Mouse (Mus musculus): ENCODE measurements around the gene Elmo1. TPM values are rescaled to one million over a fixed set of nuclear protein-coding genes. Genes with fewer than 3 reads are reported as not detected.

Gene Elmo1
- polyA plus RNA-seq, 1 experiment, result 16.1 TPM

GRCm38 (mm10) chr13:20385423-20385822 lies 295.0 kb downstream of the Elmo1 start:
- Histone ChIP-seq H3K9me3 (replicated peaks; ENCODE audit: control insufficient read depth, insufficient read depth, low read length, poor library complexity, severe bottlenecking) (0 out of 2 replicates have a peak, but pooled peaks cover 4% of the 10 kb centered on the region), H3K27me3 (ENCODE audit: control insufficient read depth, insufficient read depth, low read length, poor library complexity, severe bottlenecking) (no peaks in the 10 kb centered on the region), H3K27ac (ENCODE audit: insufficient read depth, low read length) (peak overlapping the region; percentile 83), H3K36me3 (ENCODE audit: control insufficient read depth, insufficient read depth, low read length, poor library complexity, severe bottlenecking) (no peaks in the 10 kb centered on the region), H3K9ac (ENCODE audit: low read depth, poor library complexity, severe bottlenecking) (no peak overlapping the region), H3K4me3 (ENCODE audit: low read depth, low read length) (no peak overlapping the region), H3K4me1 (ENCODE audit: control insufficient read depth, insufficient read depth, low read length) (peaks cover 6% of the 10 kb centered on the region)
- peak; percentile 77; the same call in 1 of the 2 replicates for TF ChIP-seq EP300 (IDR thresholded peaks at IDR 0.05; ENCODE audit: insufficient read depth, low read depth, low read length)
- TF ChIP-seq CTCF (IDR thresholded peaks at IDR 0.05; ENCODE audit: low read depth, low read length), result no peak

GRCm38 (mm10) chr13:20386462-20387141 lies 296.2 kb downstream of the Elmo1 start:
- 0 out of 2 replicates have a peak, but pooled peaks cover 4% of the 10 kb centered on the region for H3K9me3 ChIP-seq (replicated peaks; ENCODE audit: control insufficient read depth, insufficient read depth, low read length, poor library complexity, severe bottlenecking)
- TF ChIP-seq CTCF (IDR thresholded peaks at IDR 0.05; ENCODE audit: low read depth, low read length) (no peak), POLR2A (IDR thresholded peaks at IDR 0.05; ENCODE audit: insufficient read depth, low read length) (no peak), EP300 (IDR thresholded peaks at IDR 0.05; ENCODE audit: insufficient read depth, low read depth, low read length) (peak; percentile 84; the same call in 1 of the 2 replicates)
- peak overlapping the region; percentile 83 for H3K27ac ChIP-seq (ENCODE audit: insufficient read depth, low read length)
- H3K9ac ChIP-seq (ENCODE audit: low read depth, poor library complexity, severe bottlenecking), result 0 out of 2 replicates have a peak overlapping the region, but pooled peaks have one; percentile 35
- no peaks in the 10 kb centered on the region for H3K36me3 ChIP-seq (ENCODE audit: control insufficient read depth, insufficient read depth, low read length, poor library complexity, severe bottlenecking)
- H3K4me1 ChIP-seq (ENCODE audit: control insufficient read depth, insufficient read depth, low read length), result peaks cover 8% of the 10 kb centered on the region
- no peak overlapping the region for H3K4me3 ChIP-seq (ENCODE audit: low read depth, low read length)
- no peaks in the 10 kb centered on the region for H3K27me3 ChIP-seq (ENCODE audit: control insufficient read depth, insufficient read depth, low read length, poor library complexity, severe bottlenecking)

GRCm38 (mm10) chr13:20392824-20393598 lies 302.6 kb downstream of the Elmo1 start:
- TF ChIP-seq EP300 (IDR thresholded peaks at IDR 0.05; ENCODE audit: insufficient read depth, low read depth, low read length) (no peak), CTCF (IDR thresholded peaks at IDR 0.05; ENCODE audit: low read depth, low read length) (no peak), POLR2A (IDR thresholded peaks at IDR 0.05; ENCODE audit: insufficient read depth, low read length) (no peak)

DNA sequence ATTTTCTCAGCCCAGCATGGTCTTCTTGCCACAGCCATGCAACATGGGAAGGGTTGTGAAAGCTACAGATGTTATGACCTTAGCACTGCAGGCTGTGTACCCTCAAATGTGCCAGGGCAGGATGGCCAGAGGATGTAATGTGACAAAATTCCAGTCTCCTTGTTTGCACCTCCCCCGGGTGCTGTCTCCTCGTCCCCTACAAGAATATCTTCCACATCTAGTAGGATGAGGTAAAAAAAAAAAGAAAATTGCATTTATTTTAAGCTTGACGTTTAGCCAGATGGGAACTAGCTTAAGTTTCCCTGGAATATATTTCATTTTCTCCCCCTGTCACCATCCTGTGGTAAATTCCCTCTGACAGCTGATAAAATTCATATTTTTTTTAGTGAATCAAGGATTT lies 307.3 kb downstream of the Elmo1 start:
- Histone ChIP-seq H3K27me3 (ENCODE audit: control insufficient read depth, insufficient read depth, low read length, poor library complexity, severe bottlenecking) (no peaks in the 10 kb centered on the region), H3K9me3 (replicated peaks; ENCODE audit: control insufficient read depth, insufficient read depth, low read length, poor library complexity, severe bottlenecking) (no peaks in the 10 kb centered on the region), H3K27ac (ENCODE audit: insufficient read depth, low read length) (no peak overlapping the region), H3K4me3 (ENCODE audit: low read depth, low read length) (no peak overlapping the region), H3K9ac (ENCODE audit: low read depth, poor library complexity, severe bottlenecking) (no peak overlapping the region), H3K36me3 (ENCODE audit: control insufficient read depth, insufficient read depth, low read length, poor library complexity, severe bottlenecking) (no peaks in the 10 kb centered on the region), H3K4me1 (ENCODE audit: control insufficient read depth, insufficient read depth, low read length) (no peaks in the 10 kb centered on the region)
- TF ChIP-seq CTCF (IDR thresholded peaks at IDR 0.05; ENCODE audit: low read depth, low read length) (no peak), EP300 (IDR thresholded peaks at IDR 0.05; ENCODE audit: insufficient read depth, low read depth, low read length) (no peak), POLR2A (IDR thresholded peaks at IDR 0.05; ENCODE audit: insufficient read depth, low read length) (no peak)

More at GRCm38 (mm10) chr13:20392824-20393598, 302.6 kb downstream of the Elmo1 start:
- Histone ChIP-seq H3K27ac (ENCODE audit: insufficient read depth, low read length) (no peak overlapping the region), H3K27me3 (ENCODE audit: control insufficient read depth, insufficient read depth, low read length, poor library complexity, severe bottlenecking) (no peaks in the 10 kb centered on the region), H3K4me3 (ENCODE audit: low read depth, low read length) (no peak overlapping the region), H3K4me1 (ENCODE audit: control insufficient read depth, insufficient read depth, low read length) (peaks cover 5% of the 10 kb centered on the region), H3K9me3 (replicated peaks; ENCODE audit: control insufficient read depth, insufficient read depth, low read length, poor library complexity, severe bottlenecking) (no peaks in the 10 kb centered on the region), H3K36me3 (ENCODE audit: control insufficient read depth, insufficient read depth, low read length, poor library complexity, severe bottlenecking) (no peaks in the 10 kb centered on the region), H3K9ac (ENCODE audit: low read depth, poor library complexity, severe bottlenecking) (no peak overlapping the region)

DNA sequence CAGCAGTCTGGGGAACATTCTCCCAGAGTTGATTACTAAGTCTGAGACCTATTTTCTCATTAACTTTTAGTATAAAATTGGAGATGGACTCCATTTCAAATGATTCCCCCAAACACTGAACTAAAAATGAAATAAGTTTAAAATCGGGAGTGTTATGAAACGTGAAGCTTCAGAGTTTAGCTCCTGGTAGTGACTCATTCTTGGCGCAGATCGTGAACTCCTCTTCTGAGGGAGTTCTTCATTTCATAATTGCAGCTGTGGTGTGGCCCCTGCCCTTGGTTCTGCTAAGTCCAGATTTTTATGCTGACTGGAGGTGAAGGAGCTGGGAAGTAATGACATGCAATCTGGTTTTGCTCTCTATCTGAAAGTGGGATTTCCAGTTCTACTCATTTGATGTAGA lies 307.9 kb downstream of the Elmo1 start:
- TF ChIP-seq POLR2A (IDR thresholded peaks at IDR 0.05; ENCODE audit: insufficient read depth, low read length) (no peak), EP300 (IDR thresholded peaks at IDR 0.05; ENCODE audit: insufficient read depth, low read depth, low read length) (no peak), CTCF (IDR thresholded peaks at IDR 0.05; ENCODE audit: low read depth, low read length) (no peak)
- Histone ChIP-seq H3K36me3 (ENCODE audit: control insufficient read depth, insufficient read depth, low read length, poor library complexity, severe bottlenecking) (no peaks in the 10 kb centered on the region), H3K27me3 (ENCODE audit: control insufficient read depth, insufficient read depth, low read length, poor library complexity, severe bottlenecking) (no peaks in the 10 kb centered on the region), H3K4me3 (ENCODE audit: low read depth, low read length) (no peak overlapping the region), H3K9ac (ENCODE audit: low read depth, poor library complexity, severe bottlenecking) (no peak overlapping the region), H3K27ac (ENCODE audit: insufficient read depth, low read length) (no peak overlapping the region), H3K4me1 (ENCODE audit: control insufficient read depth, insufficient read depth, low read length) (no peaks in the 10 kb centered on the region), H3K9me3 (replicated peaks; ENCODE audit: control insufficient read depth, insufficient read depth, low read length, poor library complexity, severe bottlenecking) (no peaks in the 10 kb centered on the region)

DNA sequence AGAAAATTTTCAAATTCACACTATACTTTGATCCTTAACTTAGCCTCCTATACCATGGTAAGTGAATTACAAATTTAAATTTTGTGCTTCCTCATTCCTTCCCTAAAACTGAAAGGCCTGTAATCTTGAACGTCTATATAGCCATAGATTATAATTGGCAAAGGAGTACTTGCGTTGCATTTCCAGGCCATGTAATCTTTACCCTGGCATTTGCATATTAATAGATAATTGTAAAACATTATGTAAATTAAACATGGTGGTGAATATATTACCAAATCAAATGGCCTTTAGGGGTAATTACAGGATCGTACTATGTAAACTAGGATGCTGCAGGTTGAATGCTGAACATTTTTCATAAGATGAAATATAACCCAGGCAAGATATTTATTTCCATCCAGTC lies 314.1 kb downstream of the Elmo1 start:
- no peak for TF ChIP-seq POLR2A (IDR thresholded peaks at IDR 0.05; ENCODE audit: insufficient read depth, low read length)
- TF ChIP-seq EP300 (IDR thresholded peaks at IDR 0.05; ENCODE audit: insufficient read depth, low read depth, low read length), result no peak
- no peak for TF ChIP-seq CTCF (IDR thresholded peaks at IDR 0.05; ENCODE audit: low read depth, low read length)
- H3K9ac ChIP-seq (ENCODE audit: low read depth, poor library complexity, severe bottlenecking), result no peak overlapping the region
- no peaks in the 10 kb centered on the region for H3K4me1 ChIP-seq (ENCODE audit: control insufficient read depth, insufficient read depth, low read length)
- no peak overlapping the region for H3K27ac ChIP-seq (ENCODE audit: insufficient read depth, low read length)
- H3K9me3 ChIP-seq (replicated peaks; ENCODE audit: control insufficient read depth, insufficient read depth, low read length, poor library complexity, severe bottlenecking), result no peaks in the 10 kb centered on the region
- H3K27me3 ChIP-seq (ENCODE audit: control insufficient read depth, insufficient read depth, low read length, poor library complexity, severe bottlenecking), result no peaks in the 10 kb centered on the region
- H3K36me3 ChIP-seq (ENCODE audit: control insufficient read depth, insufficient read depth, low read length, poor library complexity, severe bottlenecking), result no peaks in the 10 kb centered on the region
- no peak overlapping the region for H3K4me3 ChIP-seq (ENCODE audit: low read depth, low read length)

Measured in ES-Bruce4 (cell line).